Mouse (Mus musculus): Measurements from ENCODE around the gene Erc2. TPM values are rescaled to one million over a fixed set of nuclear protein-coding genes. Genes with fewer than 3 reads are reported as not detected.

Gene Erc2
- polyA plus RNA-seq, 1 experiment, result 1.0 TPM

Other genes starting within 250 kb of the Erc2 start
- 33.8 and 40.6 TPM in 2 replicates for gene Fam208a, start 193.6 kb upstream of the Erc2 start, polyA plus RNA-seq (2012; rRNA removed)
- gene Ccdc66, start 114.0 kb upstream of the Erc2 start, polyA plus RNA-seq (2012; rRNA removed), result 12.6 and 14.5 TPM in 2 replicates

Data from urinary bladder, adult 2 months (tissue).